Mouse (Mus musculus) lung, embryonic 14.5 days (tissue): Measurements from ENCODE around the gene Atp5h. TPM values are rescaled to one million over a fixed set of nuclear protein-coding genes. Genes with fewer than 3 reads are reported as not detected.

Experiments
- ATAC-seq: fragments of 200-750 bp; cut with Nextera tagmentation; 2 replicates; pipeline ENCODE4 v1.8.0; 2017; ENCODE audit warnings: mild to moderate bottlenecking, moderate TSS enrichment, moderate library complexity; ENCODE audit not compliant: insufficient read depth
- DNase-seq: peaks from one replicate; pipeline ENCODE4 v3.0.0-alpha.2; 2015
- H3K27ac ChIP-seq: fragments of 300-500 bp; sonication (generic); 2 replicates; pipeline ENCODE4 v1.5.1; 2014; ENCODE audit warnings: low read depth, mild to moderate bottlenecking, moderate library complexity
- H3K27me3 ChIP-seq: fragments of 300-500 bp; sonication (generic); 2 replicates; pipeline ENCODE4 v1.6.1; 2014; ENCODE audit warnings: low read length, control low read depth; ENCODE audit not compliant: insufficient read depth
- H3K36me3 ChIP-seq: fragments of 300-500 bp; sonication (generic); 2 replicates; pipeline ENCODE4 v1.6.1; 2014; ENCODE audit warnings: control low read depth; ENCODE audit not compliant: insufficient read depth
- H3K4me1 ChIP-seq: fragments of 300-500 bp; sonication (generic); 2 replicates; pipeline ENCODE4 v1.6.1; 2014; ENCODE audit warnings: antibody characterized with exemption, control low read depth; ENCODE audit not compliant: insufficient read depth
- H3K4me2 ChIP-seq: fragments of 300-500 bp; sonication (generic); 2 replicates; pipeline ENCODE4 v1.6.1; 2014; ENCODE audit warnings: mild to moderate bottlenecking
- H3K4me3 ChIP-seq: fragments of 300-500 bp; sonication (generic); 2 replicates; pipeline ENCODE4 v1.5.1; 2014; ENCODE audit warnings: low read depth, low read length
- H3K9ac ChIP-seq: fragments of 300-500 bp; sonication (generic); 2 replicates; pipeline ENCODE4 v1.6.1; 2014
- H3K9me3 ChIP-seq: fragments of 300-500 bp; sonication (generic); 2 replicates; pipeline ENCODE4 v1.6.1; 2016; ENCODE audit warnings: low read depth, low read length, control low read depth
- CTCF ChIP-seq: IDR thresholded peaks from 2 replicates; pipeline ENCODE4 v1.5.1; 2016; ENCODE audit warnings: antibody characterized with exemption, low read depth
- WGBS: fragments of 180-500 bp; shearing (Covaris S2); extraction: QIAGEN DNeasy Blood & Tissue Kit; methylation state at CpG from one replicate; pipeline ENCODE4 v1.1.7; 2014; 5-methylcytosine and 5-hydroxymethylcytosine counted together
- polyA plus RNA-seq: library from polyadenylated mRNA; unstranded; fragments of >200 nt; fragmentation: Nextera tagmentation; extraction: Ambion mirVana; gene quantifications from 2 replicates; pipeline ENCODE4 v1.2.1, GENCODE M21; 2014

Gene Atp5h
- polyA plus RNA-seq, 1 experiment from 2014 or later = 817 TPM

DNA sequence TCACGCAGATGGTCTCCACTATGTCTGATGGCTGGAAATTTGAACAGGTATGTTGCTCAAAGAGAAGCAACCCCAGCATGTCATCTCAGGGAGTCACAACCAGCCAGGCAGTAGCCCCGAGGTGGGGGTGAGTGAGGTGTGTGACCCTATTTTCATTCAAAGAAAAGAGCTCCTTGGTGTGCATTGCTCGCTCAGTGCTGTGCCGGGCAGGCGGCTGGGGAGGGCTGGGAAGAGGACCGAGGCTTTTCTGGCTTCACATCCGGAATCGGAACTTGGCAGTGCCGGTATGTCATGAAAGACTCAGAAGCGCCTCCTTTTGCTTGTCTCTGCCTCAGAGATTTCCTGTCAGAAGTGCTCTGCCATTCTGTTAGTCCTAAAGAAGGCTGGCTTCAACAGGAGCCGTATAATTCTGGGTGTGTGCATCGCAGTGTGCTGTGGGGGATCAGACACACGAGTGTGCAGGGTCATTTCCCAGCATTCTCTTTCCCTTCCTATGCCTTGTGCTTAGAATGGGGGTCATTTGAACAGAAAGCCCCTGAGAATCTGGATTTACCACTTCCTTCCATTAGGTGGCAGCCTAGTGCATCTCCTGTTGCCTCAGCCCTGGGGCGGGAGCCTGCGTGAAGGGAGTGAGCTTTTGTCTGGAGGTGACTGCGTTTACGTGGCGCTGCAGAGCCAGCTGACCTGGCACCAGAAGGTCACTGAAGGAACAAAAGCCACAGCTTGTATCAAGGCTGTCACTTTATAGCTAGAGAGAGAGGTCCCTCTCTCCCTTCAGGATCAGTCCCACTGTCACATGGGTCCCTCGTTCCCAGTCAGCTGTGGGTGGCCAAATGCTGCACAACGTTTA lies 7.9 kb upstream of the Atp5h start:
- no peak overlapping the region for H3K9ac ChIP-seq
- no peaks in the 10 kb centered on the region for H3K9me3 ChIP-seq
- peaks cover 72% of the 10 kb centered on the region for H3K36me3 ChIP-seq
- H3K27ac ChIP-seq = no peak overlapping the region
- H3K27me3 ChIP-seq = no peaks in the 10 kb centered on the region
- TF ChIP-seq CTCF = peak; percentile 83
- no peak overlapping the region for H3K4me3 ChIP-seq
- peak; percentile 81 for ATAC-seq
- 32% methylated on average over 20 of the region's 20 CpGs for WGBS
- H3K4me2 ChIP-seq = no peak overlapping the region
- no peaks in the 10 kb centered on the region for H3K4me1 ChIP-seq
- DNase-seq = peak; percentile 91

DNA sequence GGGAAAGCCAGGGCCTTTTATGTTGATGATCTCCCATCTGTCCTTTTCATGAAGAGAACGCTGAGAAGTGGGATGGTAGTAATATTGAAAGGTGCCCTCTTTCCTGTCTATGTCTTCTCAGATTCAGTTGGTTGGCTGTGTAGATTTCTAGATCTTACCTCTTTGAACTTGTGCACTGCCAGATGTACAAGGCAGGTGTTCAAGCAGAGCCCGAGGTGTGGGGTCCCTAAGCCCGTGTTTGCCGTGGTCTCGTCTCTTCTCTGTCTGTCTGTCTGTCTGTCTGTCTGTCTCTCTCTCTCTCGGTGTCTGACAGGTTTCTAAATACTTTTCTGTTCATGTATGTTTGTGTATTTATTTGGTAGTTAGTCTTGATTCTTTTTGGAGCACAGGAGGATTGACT lies 5.9 kb upstream of the Atp5h start:
- DNase-seq = no peak
- Histone ChIP-seq H3K4me3 (no peak overlapping the region), H3K27me3 (no peaks in the 10 kb centered on the region), H3K9ac (no peak overlapping the region), H3K9me3 (no peaks in the 10 kb centered on the region), H3K27ac (no peak overlapping the region), H3K4me1 (no peaks in the 10 kb centered on the region), H3K36me3 (peaks cover 58% of the 10 kb centered on the region), H3K4me2 (no peak overlapping the region)
- WGBS = 88% methylated on average over 6 of the region's 6 CpGs
- TF ChIP-seq CTCF = no peak
- ATAC-seq = no peak

DNA sequence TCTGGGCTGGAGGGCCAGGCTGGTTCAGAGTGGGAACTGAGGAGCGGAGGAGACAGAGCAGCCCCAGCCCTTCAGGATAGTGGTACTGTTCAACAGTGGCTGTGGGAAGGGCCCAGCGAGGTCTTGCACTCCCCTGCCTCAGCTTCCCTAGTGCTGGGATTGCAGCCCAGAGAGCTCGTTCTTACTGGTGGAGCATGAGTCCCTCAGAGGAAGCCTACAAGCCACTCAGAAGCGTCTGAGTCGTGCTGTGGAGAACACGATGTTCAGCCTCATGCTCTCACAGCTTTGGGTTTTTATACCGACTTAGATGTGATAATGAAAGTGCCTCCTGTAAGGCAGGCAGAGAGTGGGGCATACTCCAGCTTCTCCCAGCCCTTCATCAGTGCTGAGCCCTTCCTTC lies 4.9 kb upstream of the Atp5h start:
- DNase-seq (no peak), ATAC-seq (no peak)
- Histone ChIP-seq H3K27me3 (no peaks in the 10 kb centered on the region), H3K4me3 (no peak overlapping the region), H3K4me2 (no peak overlapping the region), H3K27ac (no peak overlapping the region), H3K9ac (no peak overlapping the region), H3K4me1 (no peaks in the 10 kb centered on the region), H3K36me3 (peaks cover 48% of the 10 kb centered on the region), H3K9me3 (no peaks in the 10 kb centered on the region)
- 80% methylated on average over 7 of the region's 7 CpGs for WGBS
- no peak for TF ChIP-seq CTCF

DNA sequence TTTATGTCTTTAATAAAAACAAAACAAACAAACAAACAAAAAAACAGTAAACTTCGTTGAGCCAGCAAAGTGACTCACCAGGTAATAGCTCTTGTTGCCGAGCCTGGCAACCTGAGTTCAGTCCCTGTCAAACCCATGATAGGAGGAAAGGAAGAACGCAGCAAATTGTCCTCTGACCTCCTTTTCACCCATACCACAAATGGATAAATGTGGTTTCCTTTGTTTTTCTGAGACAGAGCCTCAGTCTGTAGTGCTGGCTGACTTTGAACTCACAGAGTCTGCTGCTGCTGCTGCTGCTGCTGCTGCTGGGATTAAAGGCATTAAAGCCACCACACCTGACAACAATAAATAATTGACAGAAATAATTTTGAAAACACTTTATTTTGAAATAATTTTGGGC lies 3.3 kb upstream of the Atp5h start:
- H3K9ac ChIP-seq = no peak overlapping the region
- no peak overlapping the region for H3K4me3 ChIP-seq
- TF ChIP-seq CTCF = no peak
- no peaks in the 10 kb centered on the region for H3K27me3 ChIP-seq
- DNase-seq (no peak), ATAC-seq (no peak)
- H3K4me1 ChIP-seq = peaks cover 8% of the 10 kb centered on the region
- no peak overlapping the region for H3K4me2 ChIP-seq
- peaks cover 39% of the 10 kb centered on the region for H3K36me3 ChIP-seq
- no peak overlapping the region for H3K27ac ChIP-seq
- WGBS = 80% methylated on average over 3 of the region's 3 CpGs
- H3K9me3 ChIP-seq = no peaks in the 10 kb centered on the region

DNA sequence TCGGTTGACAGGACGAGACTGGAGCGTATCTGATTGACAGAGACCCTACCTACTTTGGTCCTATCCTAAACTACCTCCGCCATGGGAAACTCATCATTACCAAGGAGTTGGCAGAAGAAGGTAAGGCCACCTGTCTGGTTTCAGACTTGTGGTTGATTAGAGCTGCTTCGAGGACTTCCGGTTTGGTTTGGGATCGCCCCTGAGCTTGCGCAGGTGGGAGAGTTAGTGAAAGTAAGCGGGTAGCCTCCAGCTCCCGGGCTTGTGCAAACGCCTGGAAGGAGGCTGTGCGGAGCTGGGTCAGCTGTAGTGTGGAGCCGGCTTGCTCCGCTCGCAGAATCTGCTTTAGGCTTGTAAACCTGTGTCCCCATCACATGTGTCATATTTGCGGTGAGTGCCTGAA lies 2.2 kb upstream of the Atp5h start:
- H3K9ac ChIP-seq = no peak overlapping the region
- DNase-seq (no peak), ATAC-seq (no peak)
- peaks cover 43% of the 10 kb centered on the region for H3K36me3 ChIP-seq
- H3K27me3 ChIP-seq = no peaks in the 10 kb centered on the region
- peaks cover 8% of the 10 kb centered on the region for H3K4me1 ChIP-seq
- H3K9me3 ChIP-seq = no peaks in the 10 kb centered on the region
- H3K27ac ChIP-seq = no peak overlapping the region
- no peak for TF ChIP-seq CTCF
- H3K4me2 ChIP-seq = no peak overlapping the region
- 82% methylated on average over 16 of the region's 16 CpGs for WGBS
- no peak overlapping the region for H3K4me3 ChIP-seq

DNA sequence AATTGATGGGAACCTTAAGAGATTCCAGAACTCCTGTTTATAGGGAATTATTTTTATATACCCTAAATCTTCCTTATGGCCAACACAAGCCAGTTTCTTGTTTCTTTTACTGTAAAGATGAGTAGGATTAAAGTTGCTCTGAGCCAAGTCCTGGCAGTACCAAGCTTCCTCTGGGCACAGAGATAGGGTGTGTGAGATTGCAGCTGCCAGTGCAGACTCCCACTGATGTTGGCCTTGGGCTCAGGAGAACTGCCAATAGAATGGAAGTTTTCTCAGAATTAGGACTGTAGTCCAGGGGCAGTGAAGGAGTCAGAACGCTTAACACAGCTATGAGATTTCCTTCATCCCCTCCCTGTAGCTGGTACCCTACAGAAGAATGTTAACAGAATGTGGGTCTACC lies 1.6 kb upstream of the Atp5h start:
- Histone ChIP-seq H3K9ac (peak overlapping the region; percentile 97), H3K4me2 (peak overlapping the region; percentile 99), H3K36me3 (peaks cover 43% of the 10 kb centered on the region), H3K27ac (no peak overlapping the region), H3K9me3 (no peaks in the 10 kb centered on the region), H3K4me3 (peak overlapping the region; percentile 96), H3K4me1 (peaks cover 8% of the 10 kb centered on the region), H3K27me3 (no peaks in the 10 kb centered on the region)
- DNase-seq (no peak), ATAC-seq (no peak)
- no peak for TF ChIP-seq CTCF
- WGBS = 50% methylated on average over 1 of the region's 1 CpGs

DNA sequence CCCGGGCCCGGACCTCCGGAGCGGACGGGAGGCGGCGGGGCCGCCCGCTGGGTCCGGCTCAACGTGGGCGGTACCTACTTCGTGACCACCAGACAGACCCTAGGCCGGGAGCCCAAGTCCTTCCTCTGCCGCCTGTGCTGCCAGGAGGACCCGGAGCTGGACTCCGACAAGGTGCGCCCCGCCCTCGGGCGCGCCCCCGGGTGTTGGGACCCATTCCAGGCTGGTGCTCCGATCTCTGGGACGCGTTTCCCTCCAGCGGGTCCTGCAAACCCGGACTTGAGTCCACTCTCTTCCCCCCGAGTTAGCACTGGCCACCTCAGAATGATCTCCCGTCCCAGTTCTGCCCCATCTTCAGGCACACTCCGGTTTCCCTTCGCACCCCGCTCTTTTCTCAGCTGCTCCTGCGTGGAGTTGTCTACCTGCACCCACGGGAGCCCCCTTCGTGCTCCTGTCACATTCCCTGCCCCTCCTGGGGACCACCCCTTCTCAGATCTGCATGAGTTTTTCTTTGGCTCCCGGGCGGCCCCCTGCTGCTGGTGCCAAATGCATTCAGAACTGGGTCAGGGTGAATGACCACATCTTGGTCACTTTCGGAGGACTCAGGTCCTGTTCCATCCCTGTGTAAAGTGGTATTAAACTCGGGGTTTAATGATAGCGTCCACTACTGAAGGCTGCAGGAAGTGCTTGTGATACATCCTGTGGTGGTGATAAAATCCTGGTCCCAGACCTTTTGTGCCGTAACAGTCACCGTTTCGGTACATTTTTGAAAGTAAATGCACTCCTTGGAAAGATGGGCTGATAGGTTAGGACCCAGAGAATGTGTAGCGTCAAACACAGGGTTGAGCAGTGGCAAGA lies 801 bp upstream of the Atp5h start:
- peak; percentile 72 for ATAC-seq
- WGBS = 2% methylated on average over 44 of the region's 45 CpGs
- Histone ChIP-seq H3K36me3 (peaks cover 43% of the 10 kb centered on the region), H3K4me2 (peak overlapping the region; percentile 99), H3K9me3 (no peaks in the 10 kb centered on the region), H3K4me1 (peaks cover 8% of the 10 kb centered on the region), H3K27ac (peak overlapping the region; percentile 87), H3K9ac (peak overlapping the region; percentile 97), H3K27me3 (no peaks in the 10 kb centered on the region), H3K4me3 (peak overlapping the region; percentile 96)
- DNase-seq = peak; percentile 77
- TF ChIP-seq CTCF = no peak
